Mouse (Mus musculus) stomach, embryonic 14.5 days (tissue): ENCODE measurements around the gene Dzip1l. TPM values are rescaled to one million over a fixed set of nuclear protein-coding genes. Genes with fewer than 3 reads are reported as not detected.
A peak's percentile ranks its signal among the peaks of the same experiment; 100 is the strongest.
"Not testable (repeated sequence)": the region's sequence is repeated elsewhere in the genome, so short reads cannot be mapped to it uniquely, and the experiment has no call there.

Experiments
- ATAC-seq: fragments of 200-750 bp; cut with Nextera tagmentation; 2 replicates; pipeline ENCODE4 v1.8.0; 2017; ENCODE audit warnings: low read depth, moderate TSS enrichment; ENCODE audit not compliant: insufficient number of reproducible peaks, insufficient read depth, low FRiP score
- H3K27ac ChIP-seq: fragments of 300-500 bp; sonication (generic); 2 replicates; pipeline ENCODE4 v1.5.1; 2014; ENCODE audit warnings: mild to moderate bottlenecking, low read length, moderate library complexity, mixed read lengths
- H3K27me3 ChIP-seq: fragments of 300-500 bp; sonication (generic); 2 replicates; pipeline ENCODE4 v1.6.1; 2014; ENCODE audit warnings: low read length, control low read depth, mixed read lengths; ENCODE audit not compliant: control insufficient read depth, insufficient read depth
- H3K36me3 ChIP-seq: fragments of 300-500 bp; sonication (generic); 2 replicates; pipeline ENCODE4 v1.6.1; 2014; ENCODE audit warnings: mild to moderate bottlenecking, control low read depth, low read length, moderate library complexity, mixed read lengths; ENCODE audit not compliant: control insufficient read depth, insufficient read depth
- H3K4me1 ChIP-seq: fragments of 300-500 bp; sonication (generic); 2 replicates; pipeline ENCODE4 v1.6.1; 2014; ENCODE audit warnings: low read length, control low read depth, mixed read lengths; ENCODE audit not compliant: control insufficient read depth, insufficient read depth
- H3K4me2 ChIP-seq: fragments of 300-500 bp; sonication (generic); replicated peaks from 2 replicates; pipeline ENCODE4 v1.6.1; 2014; ENCODE audit warnings: low read depth, low read length, control low read depth
- H3K4me3 ChIP-seq: fragments of 300-500 bp; sonication (generic); 2 replicates; pipeline ENCODE4 v1.5.1; 2014; ENCODE audit warnings: low read depth, low read length, control low read depth
- H3K9ac ChIP-seq: fragments of 300-500 bp; sonication (generic); replicated peaks from 2 replicates; pipeline ENCODE4 v1.6.1; 2014; ENCODE audit warnings: low read depth, mild to moderate bottlenecking, control low read depth, low read length, moderate library complexity, mixed read lengths
- H3K9me3 ChIP-seq: fragments of 300-500 bp; sonication (generic); 2 replicates; pipeline ENCODE4 v1.6.1; 2016; ENCODE audit warnings: low read depth, low read length, control low read depth; ENCODE audit not compliant: control insufficient read depth
- WGBS: fragments of 180-500 bp; shearing (Covaris S2); extraction: QIAGEN DNeasy Blood & Tissue Kit; methylation state at CpG from one replicate; pipeline ENCODE4 v1.1.7; 2014; 5-methylcytosine and 5-hydroxymethylcytosine counted together
- polyA plus RNA-seq: library from polyadenylated mRNA; unstranded; fragments of >200 nt; fragmentation: Nextera tagmentation; extraction: Ambion mirVana; gene quantifications from 2 replicates; pipeline ENCODE4 v1.2.1, GENCODE M21; 2014

The Dzip1l gene
- polyA plus RNA-seq, result 18.2 and 19.8 TPM in 2 replicates

DNA sequence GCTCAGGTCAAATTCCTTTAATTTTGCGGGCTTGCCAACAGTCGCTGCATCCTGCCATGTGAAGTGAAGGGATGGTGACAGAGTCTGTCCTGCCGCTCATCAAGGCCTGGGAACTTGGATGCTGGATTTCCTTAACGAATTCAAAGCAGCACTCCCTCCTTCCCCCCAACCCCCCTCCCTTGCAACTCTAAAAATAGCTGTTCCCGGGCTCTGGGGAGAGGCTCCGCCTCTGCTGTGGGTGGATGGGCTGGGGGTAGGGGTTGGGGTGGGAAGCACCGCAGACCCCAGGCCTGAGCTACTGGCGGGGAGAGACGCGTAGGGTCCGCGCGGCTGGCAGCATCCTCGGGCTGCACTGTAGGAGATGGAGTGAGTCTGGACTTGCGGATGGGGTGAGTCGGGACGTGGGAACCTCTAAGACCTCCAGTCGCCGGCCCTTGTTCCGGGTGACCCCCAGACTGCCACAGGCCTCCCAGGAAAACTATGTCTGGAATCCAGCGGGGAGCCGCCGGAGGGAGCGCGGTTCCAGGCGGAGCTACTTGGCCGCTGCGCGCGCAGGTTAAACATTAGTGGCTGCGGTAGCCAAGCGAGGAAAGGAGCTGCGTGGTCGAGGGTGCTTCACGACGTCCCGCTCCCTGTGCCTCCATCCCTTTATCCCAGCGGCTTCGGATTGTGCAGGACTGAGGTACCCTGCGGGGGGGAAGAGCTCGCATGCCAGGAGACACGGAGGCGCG, at the start of gene Dzip1l:
Gene Dzip1l (plus strand): TSS at position 216 of the 731 bp plus-strand sequence.
- ATAC-seq, result peak; percentile 91
- peaks cover 4% of the 10 kb centered on the region; the same call in 1 of the 2 replicates for H3K36me3 ChIP-seq
- H3K9me3 ChIP-seq, result no peaks in the 10 kb centered on the region
- H3K9ac ChIP-seq, result peak within 1 kb of the TSS; percentile 64
- H3K27ac ChIP-seq, result peak within 1 kb of the TSS; percentile 87; the same call in 1 of the 2 replicates
- H3K4me2 ChIP-seq, result peak within 1 kb of the TSS; percentile 73
- peak within 1 kb of the TSS; percentile 60 for H3K4me3 ChIP-seq
- H3K4me1 ChIP-seq, result peaks cover 18% of the 10 kb centered on the region; the same call in 1 of the 2 replicates
- under 1% methylated on average over 44 of the region's 44 CpGs for WGBS
- no peaks in the 10 kb centered on the region for H3K27me3 ChIP-seq

DNA sequence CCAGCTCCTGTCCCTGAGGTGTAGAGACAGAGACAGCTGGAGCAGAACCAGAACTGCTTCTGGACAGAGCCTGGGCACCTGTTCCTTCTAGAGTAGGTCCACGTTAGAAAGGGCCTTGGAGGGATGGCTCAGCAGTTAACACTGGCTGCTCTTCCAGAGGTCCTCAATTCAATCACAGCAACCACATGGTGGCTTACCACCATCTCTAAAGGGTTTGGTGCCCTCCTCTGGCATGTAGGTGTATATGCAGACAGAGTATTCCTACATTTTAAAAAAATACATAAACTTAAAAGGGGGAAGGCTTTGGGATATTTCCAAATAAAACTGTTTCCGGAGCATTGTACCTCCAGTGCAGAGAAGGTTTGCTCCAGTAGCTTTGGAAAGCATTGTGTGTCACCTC, 48.6 kb upstream of the Dzip1l start:
- peaks cover 26% of the 10 kb centered on the region for H3K36me3 ChIP-seq

DNA sequence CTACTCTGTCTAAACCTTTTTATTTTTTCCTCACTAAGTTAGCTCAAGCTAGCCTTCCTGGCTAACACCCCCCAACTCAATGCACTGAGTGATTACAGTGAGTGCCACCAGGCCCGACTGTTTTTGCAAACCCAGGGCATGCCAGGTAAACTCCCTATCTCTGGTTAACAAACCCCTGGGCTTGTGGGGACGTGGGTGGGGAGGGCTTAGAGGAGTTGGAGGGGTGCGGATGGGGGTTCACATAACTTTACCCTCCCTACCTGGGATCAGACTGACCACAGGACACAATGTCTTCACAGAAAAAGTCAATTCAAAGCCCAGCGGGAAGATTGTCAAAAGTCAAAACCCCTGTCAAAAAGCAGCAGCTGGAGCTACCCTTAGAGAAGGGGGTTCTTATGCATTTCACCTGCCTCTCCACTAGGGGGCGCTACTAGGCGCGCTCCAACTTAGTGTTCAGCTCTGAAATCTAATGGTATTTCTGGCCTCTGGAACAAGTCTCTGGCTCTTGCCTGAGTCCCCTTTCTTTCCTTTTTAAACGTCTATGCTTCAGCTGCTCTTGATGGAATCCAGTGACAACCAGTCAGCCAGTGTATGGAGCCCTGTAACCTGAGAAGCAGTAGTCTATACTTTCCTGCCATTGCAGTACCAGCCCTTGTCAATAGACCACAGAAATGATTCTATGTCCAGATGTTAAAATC, 41.6 kb upstream of the Dzip1l start:
- no peak overlapping the region for H3K4me3 ChIP-seq
- ATAC-seq, result peak; percentile 23; the same call in 1 of the 2 replicates
- peaks cover 12% of the 10 kb centered on the region for H3K36me3 ChIP-seq
- no peaks in the 10 kb centered on the region for H3K4me1 ChIP-seq
- 27% methylated on average over 8 of the region's 8 CpGs for WGBS
- H3K27ac ChIP-seq, result no peak overlapping the region
- H3K27me3 ChIP-seq, result no peaks in the 10 kb centered on the region
- H3K9me3 ChIP-seq, result no peaks in the 10 kb centered on the region
- no peak overlapping the region for H3K9ac ChIP-seq
- H3K4me2 ChIP-seq, result no peak overlapping the region

More for the DNA sequence above, 48.6 kb upstream of the Dzip1l start:
- no peak for ATAC-seq
- no peak overlapping the region for H3K4me2 ChIP-seq
- peaks cover 4% of the 10 kb centered on the region; the same call in 1 of the 2 replicates for H3K4me1 ChIP-seq
- H3K9me3 ChIP-seq, result no peaks in the 10 kb centered on the region
- no peak overlapping the region for H3K9ac ChIP-seq
- H3K27me3 ChIP-seq, result no peaks in the 10 kb centered on the region
- 45% methylated on average over 2 of the region's 2 CpGs for WGBS
- no peak overlapping the region for H3K27ac ChIP-seq
- no peak overlapping the region for H3K4me3 ChIP-seq

DNA sequence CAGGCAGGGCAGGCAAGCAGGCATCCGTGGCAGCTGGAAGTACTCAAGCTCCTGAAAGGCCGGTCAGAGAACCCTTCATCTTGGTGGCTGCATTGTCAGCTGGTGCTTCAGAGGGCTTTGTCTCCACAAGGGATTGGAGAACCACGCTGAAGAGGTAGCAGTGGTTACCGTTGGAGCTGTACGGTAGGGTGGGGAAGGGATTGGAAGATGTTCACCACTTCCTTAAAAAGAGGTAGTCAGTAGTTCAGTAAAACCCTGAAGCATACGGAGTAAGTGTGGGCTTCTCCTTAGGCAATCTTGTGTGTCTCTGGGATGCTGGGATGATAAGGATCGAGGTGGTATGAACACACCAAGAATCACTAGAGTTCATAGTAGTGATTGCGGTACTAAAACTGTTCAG, 38.2 kb upstream of the Dzip1l start:
- Histone ChIP-seq H3K9ac (no peak overlapping the region), H3K4me2 (no peak overlapping the region)

DNA sequence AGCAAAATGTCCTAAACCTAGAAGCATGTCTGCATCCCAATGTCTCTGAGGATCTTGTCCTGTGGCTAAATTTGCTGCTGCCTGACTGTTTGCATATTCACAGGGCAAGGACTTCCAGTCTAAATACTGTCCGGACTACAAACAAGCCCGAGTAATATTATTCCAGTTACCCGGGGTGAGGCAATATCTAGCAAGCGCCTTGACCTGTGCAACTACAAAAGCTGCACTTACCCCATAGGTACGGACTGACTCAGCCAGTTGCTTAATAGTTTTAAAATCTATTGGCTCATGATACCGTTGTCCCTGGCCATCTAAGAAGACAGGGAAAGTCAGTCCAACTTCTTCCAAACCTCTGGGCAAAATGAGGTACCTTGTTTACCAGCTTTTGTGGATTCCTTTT, 30.2 kb upstream of the Dzip1l start:
- not testable (repeated sequence) for ATAC-seq, H3K27me3 ChIP-seq, H3K9ac ChIP-seq, H3K36me3 ChIP-seq, H3K4me3 ChIP-seq, H3K4me1 ChIP-seq, H3K9me3 ChIP-seq, H3K4me2 ChIP-seq, H3K27ac ChIP-seq
- WGBS, result 90% methylated on average over 6 of the region's 6 CpGs

More for the DNA sequence above, 38.2 kb upstream of the Dzip1l start:
- H3K27me3 ChIP-seq, result no peaks in the 10 kb centered on the region
- H3K36me3 ChIP-seq, result no peaks in the 10 kb centered on the region
- 72% methylated on average over 8 of the region's 8 CpGs for WGBS
- no peak for ATAC-seq
- no peaks in the 10 kb centered on the region for H3K9me3 ChIP-seq
- no peak overlapping the region for H3K27ac ChIP-seq
- H3K4me1 ChIP-seq, result no peaks in the 10 kb centered on the region
- no peak overlapping the region for H3K4me3 ChIP-seq

DNA sequence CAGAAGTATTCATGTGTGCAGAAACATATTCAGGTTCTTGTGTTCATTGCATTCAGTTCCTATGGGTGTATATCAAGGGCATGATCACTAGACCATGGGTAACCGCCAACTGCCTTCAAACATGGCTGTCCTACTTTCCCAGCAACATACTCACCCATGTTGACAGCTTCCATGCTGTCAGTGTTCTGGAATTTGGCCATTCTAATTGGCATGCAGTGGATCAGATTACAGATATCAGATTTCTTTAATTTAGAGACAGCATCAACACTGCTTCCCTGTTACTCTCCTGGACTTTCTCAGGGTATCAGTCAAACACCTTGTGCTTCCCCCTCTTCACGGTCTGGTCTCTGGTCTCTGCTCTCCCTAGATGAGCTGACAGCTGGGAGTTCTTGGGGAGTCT, 25.7 kb upstream of the Dzip1l start:
- Histone ChIP-seq H3K36me3 (no peaks in the 10 kb centered on the region), H3K4me2 (no peak overlapping the region), H3K4me1 (no peaks in the 10 kb centered on the region), H3K9ac (no peak overlapping the region), H3K27ac (no peak overlapping the region), H3K27me3 (no peaks in the 10 kb centered on the region), H3K9me3 (no peaks in the 10 kb centered on the region), H3K4me3 (no peak overlapping the region)
- ATAC-seq, result no peak
- 64% methylated on average over 2 of the region's 2 CpGs for WGBS

DNA sequence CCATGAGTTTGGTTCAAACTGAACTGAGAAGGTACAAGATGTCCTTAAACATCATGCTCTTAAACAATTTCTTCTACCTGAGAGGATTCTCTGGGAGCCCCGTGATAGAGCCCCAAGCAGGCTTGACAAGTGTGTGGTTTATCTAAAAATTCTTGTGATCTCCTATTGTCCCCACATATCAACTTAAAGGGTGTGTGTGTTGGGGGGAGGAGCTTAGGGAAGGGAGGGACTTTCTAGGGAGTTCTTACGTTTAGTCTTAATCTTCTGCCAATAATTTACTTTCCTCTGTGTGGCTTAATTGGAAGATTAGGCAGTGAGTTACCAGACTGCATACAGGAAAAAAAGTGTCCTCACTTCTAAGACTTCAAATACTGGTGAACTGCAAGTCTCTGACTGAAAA, 17.1 kb upstream of the Dzip1l start, which contains the start of gene A4gnt:
Gene A4gnt (plus strand): TSS at position 301 of the 400 bp plus-strand sequence.
- no peak within 1 kb of the TSS for H3K27ac ChIP-seq
- no peaks in the 10 kb centered on the region for H3K9me3 ChIP-seq
- 41% methylated on average over 2 of the region's 2 CpGs for WGBS
- no peak within 1 kb of the TSS for H3K9ac ChIP-seq
- no peaks in the 10 kb centered on the region for H3K27me3 ChIP-seq
- H3K4me2 ChIP-seq, result no peak within 1 kb of the TSS
- H3K4me3 ChIP-seq, result no peak within 1 kb of the TSS
- ATAC-seq, result no peak
- H3K36me3 ChIP-seq, result no peaks in the 10 kb centered on the region
- no peaks in the 10 kb centered on the region for H3K4me1 ChIP-seq

DNA sequence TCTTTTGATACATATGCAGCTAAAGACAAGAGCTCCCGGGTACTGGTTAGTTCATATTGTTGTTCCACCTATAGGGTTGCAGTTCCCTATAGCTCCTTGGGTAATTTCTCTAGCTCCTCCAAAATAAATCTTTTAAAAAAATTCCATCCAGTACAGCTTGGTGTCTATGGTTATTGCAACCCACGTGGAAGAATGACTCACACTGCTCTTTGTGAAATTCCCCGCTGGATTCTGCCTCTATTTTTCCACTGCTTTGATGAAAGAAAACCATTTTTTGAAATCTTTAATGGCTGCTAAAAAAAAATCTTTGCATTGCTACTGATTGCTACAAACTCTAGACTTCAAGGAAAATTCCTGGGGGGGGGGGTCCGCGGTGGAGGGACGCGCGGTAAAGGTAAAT, 9.6 kb upstream of the Dzip1l start:
- Histone ChIP-seq H3K4me2 (no peak overlapping the region), H3K4me1 (no peaks in the 10 kb centered on the region), H3K9ac (no peak overlapping the region), H3K4me3 (no peak overlapping the region), H3K36me3 (no peaks in the 10 kb centered on the region), H3K27me3 (no peaks in the 10 kb centered on the region), H3K9me3 (no peaks in the 10 kb centered on the region), H3K27ac (no peak overlapping the region)
- WGBS, result 90% methylated on average over 7 of the region's 8 CpGs
- ATAC-seq, result no peak
